Mouse (Mus musculus) C2C12 (cell line): ENCODE results near the gene Pfn1. TPM values are rescaled to one million over a fixed set of nuclear protein-coding genes. Genes with fewer than 3 reads are reported as not detected.

Source experiments
- H3K27me3 ChIP-seq: one replicate; pipeline ENCODE4 v1.6.1; 2011; ENCODE audit not compliant: control insufficient read depth, insufficient read depth, insufficient read length
- H3K36me3 ChIP-seq: one replicate; pipeline ENCODE4 v1.6.1; 2011; ENCODE audit not compliant: control insufficient read depth, insufficient read depth
- H3K4me3 ChIP-seq: one replicate; pipeline ENCODE4 v1.5.1; 2011; ENCODE audit warnings: mild to moderate bottlenecking, control low read depth; ENCODE audit not compliant: poor library complexity, insufficient read depth, severe bottlenecking
- H3K79me2 ChIP-seq: one replicate; pipeline ENCODE4 v1.6.1; 2011; ENCODE audit not compliant: control insufficient read depth, insufficient read depth
- H3K79me3 ChIP-seq: one replicate; pipeline ENCODE4 v1.6.1; 2011; ENCODE audit warnings: low read depth, control low read depth
- H3ac ChIP-seq: one replicate; pipeline ENCODE3; 2011; ENCODE audit warnings: low read depth; ENCODE audit not compliant: control insufficient read depth, insufficient read length
- CEBPB ChIP-seq: IDR thresholded peaks from one replicate; pipeline ENCODE4 v1.6.1; 2011; ENCODE audit warnings: low read depth, mild to moderate bottlenecking, control low read depth, moderate library complexity
- CTCF ChIP-seq: IDR thresholded peaks from one replicate; pipeline ENCODE4 v1.5.1; 2011; ENCODE audit not compliant: control insufficient read depth, insufficient read depth, insufficient read length
- FOSL1 ChIP-seq: IDR thresholded peaks from one replicate; pipeline ENCODE4 v1.8.0; 2011; ENCODE audit warnings: mild to moderate bottlenecking, low read length; ENCODE audit not compliant: poor library complexity, insufficient read depth, severe bottlenecking
- MAX ChIP-seq: IDR thresholded peaks from one replicate; pipeline ENCODE4 v1.6.1; 2011; ENCODE audit warnings: mild to moderate bottlenecking, control low read depth
- MYOD1 ChIP-seq: IDR thresholded peaks from one replicate; pipeline ENCODE4 v1.6.1; 2011; ENCODE audit warnings: low read depth; ENCODE audit not compliant: control insufficient read depth, insufficient read length
- MYOG ChIP-seq: IDR thresholded peaks from one replicate; pipeline ENCODE4 v1.6.1; 2011; ENCODE audit not compliant: control insufficient read depth, insufficient read length; ENCODE audit errors: extremely low read depth
- USF1 ChIP-seq: IDR thresholded peaks from one replicate; pipeline ENCODE4 v1.6.1; 2011; ENCODE audit warnings: low read depth, mild to moderate bottlenecking, control low read depth, moderate library complexity
- polyA plus RNA-seq: library from polyadenylated mRNA; unstranded; fragments of >200 nt; fragmentation: generic; extraction: Trizol; gene quantifications from one replicate; pipeline ENCODE4 v1.2.1, GENCODE M21; 2012; ENCODE audit warnings: missing spikeins

Pfn1 gene
- polyA plus RNA-seq, 1 experiment: 4,207 TPM

GRCm38 (mm10) chr11:70679894-70680293, 25.4 kb upstream of the Pfn1 start:
- Histone ChIP-seq H3K27me3 (no peaks in the 10 kb centered on the region), H3ac (no peak overlapping the region), H3K79me2 (no peaks in the 10 kb centered on the region), H3K4me3 (no peak overlapping the region), H3K36me3 (peaks cover 58% of the 10 kb centered on the region), H3K79me3 (no peaks in the 10 kb centered on the region)
- TF ChIP-seq CEBPB (no peak), FOSL1 (no peak), MAX (no peak), MYOG (no peak), CTCF (no peak), USF1 (no peak), MYOD1 (no peak)

GRCm38 (mm10) chr11:70679361-70679760, 24.9 kb upstream of the Pfn1 start:
- H3K79me3 ChIP-seq: no peaks in the 10 kb centered on the region
- TF ChIP-seq MAX (no peak), CEBPB (no peak), CTCF (no peak)
- no peaks in the 10 kb centered on the region for H3K27me3 ChIP-seq
- H3ac ChIP-seq: no peak overlapping the region
- no peak overlapping the region for H3K4me3 ChIP-seq
- H3K79me2 ChIP-seq: no peaks in the 10 kb centered on the region
- H3K36me3 ChIP-seq: peaks cover 52% of the 10 kb centered on the region

GRCm38 (mm10) chr11:70678576-70678975, 24.1 kb upstream of the Pfn1 start:
- Histone ChIP-seq H3K79me3 (no peaks in the 10 kb centered on the region), H3ac (no peak overlapping the region), H3K4me3 (no peak overlapping the region), H3K27me3 (no peaks in the 10 kb centered on the region), H3K79me2 (no peaks in the 10 kb centered on the region), H3K36me3 (peaks cover 50% of the 10 kb centered on the region)
- TF ChIP-seq MYOG (no peak), USF1 (no peak), CTCF (no peak), FOSL1 (no peak), MYOD1 (no peak), CEBPB (no peak)

GRCm38 (mm10) chr11:70678092-70678491, 23.6 kb upstream of the Pfn1 start:
- no peak for TF ChIP-seq CEBPB
- TF ChIP-seq MAX: no peak
- no peak for TF ChIP-seq FOSL1
- no peak for TF ChIP-seq USF1
- TF ChIP-seq CTCF: no peak
- TF ChIP-seq MYOG: no peak
- no peak for TF ChIP-seq MYOD1
- Histone ChIP-seq H3K27me3 (no peaks in the 10 kb centered on the region), H3K79me2 (no peaks in the 10 kb centered on the region), H3K4me3 (no peak overlapping the region), H3ac (no peak overlapping the region), H3K36me3 (peaks cover 46% of the 10 kb centered on the region), H3K79me3 (no peaks in the 10 kb centered on the region)

GRCm38 (mm10) chr11:70674501-70674900, 20.1 kb upstream of the Pfn1 start:
- no peak overlapping the region for H3ac ChIP-seq
- TF ChIP-seq MAX (no peak), MYOG (no peak), CEBPB (no peak), FOSL1 (no peak), USF1 (no peak), CTCF (no peak), MYOD1 (no peak)
- peaks cover 7% of the 10 kb centered on the region for H3K79me2 ChIP-seq
- peaks cover 43% of the 10 kb centered on the region for H3K36me3 ChIP-seq
- no peak overlapping the region for H3K4me3 ChIP-seq
- no peaks in the 10 kb centered on the region for H3K27me3 ChIP-seq
- H3K79me3 ChIP-seq: peaks cover 2% of the 10 kb centered on the region

- H3K36me3 ChIP-seq: peaks cover 39% of the 10 kb centered on the region
- peaks cover 2% of the 10 kb centered on the region for H3K79me3 ChIP-seq
These were observed 19.6 kb upstream of the Pfn1 start for GRCm38 (mm10) chr11:70674014-70674413.

More at GRCm38 (mm10) chr11:70674014-70674413, 19.6 kb upstream of the Pfn1 start:
- H3ac ChIP-seq: no peak overlapping the region
- H3K4me3 ChIP-seq: no peak overlapping the region
- H3K27me3 ChIP-seq: no peaks in the 10 kb centered on the region
- H3K79me2 ChIP-seq: peaks cover 8% of the 10 kb centered on the region
- no peak for TF ChIP-seq MAX
- no peak for TF ChIP-seq MYOG
- TF ChIP-seq CTCF: no peak
- no peak for TF ChIP-seq FOSL1
- no peak for TF ChIP-seq MYOD1
- no peak for TF ChIP-seq CEBPB
